ENCODE assay signal across 8 mouse cellular contexts in the genomic region with DNA sequence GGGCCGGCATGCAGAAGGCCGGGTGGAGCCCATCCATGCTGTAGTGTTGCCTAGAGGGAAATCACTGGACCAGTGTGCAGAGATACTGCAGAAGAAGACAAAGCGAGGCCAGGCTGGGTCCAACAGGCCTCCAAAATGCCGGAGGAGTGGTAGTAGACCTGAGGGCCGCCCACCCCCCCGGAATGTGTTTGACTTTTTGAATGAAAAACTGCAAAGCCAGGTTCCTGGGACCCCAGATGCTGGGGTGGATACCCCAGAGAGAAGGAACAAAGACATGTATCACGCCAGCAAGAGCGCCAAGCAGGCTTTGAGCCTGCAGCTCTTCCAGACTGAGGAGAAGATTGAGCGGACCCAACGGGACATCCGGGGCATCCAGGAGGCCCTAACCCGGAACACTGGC. TPM values are rescaled to one million over a fixed set of nuclear protein-coding genes. Genes with fewer than 3 reads are reported as not detected.
DNase-seq lines count a peak whose midpoint lies in the region; ATAC-seq and TF ChIP-seq lines count a peak whose summit lies in the region.

Lime1 (plus strand) TSS at position 301 of the 400 bp plus-strand sequence.

- no peaks in the 10 kb centered on the region for H3K9me3 ChIP-seq in lung, postnatal 0 days (ENCODE audit: low read length)
- no peaks in the 10 kb centered on the region for H3K9me3 ChIP-seq in midbrain, embryonic 15.5 days

- H3K9ac ChIP-seq in lung, postnatal 0 days (replicated peaks; ENCODE audit: low read depth): no peak within 1 kb of the TSS
- H3K9ac ChIP-seq in midbrain, embryonic 15.5 days: no peak within 1 kb of the TSS

- no peak for ATAC-seq in lung, postnatal 0 days
- no peak for ATAC-seq in inflammation-experienced regulatory T-cells, adult 6 months
- ATAC-seq in midbrain, embryonic 15.5 days (replicated peaks): no peak

- H3K36me3 ChIP-seq in lung, postnatal 0 days (ENCODE audit: insufficient read depth, low read length): peaks cover 28% of the 10 kb centered on the region
- H3K36me3 ChIP-seq in midbrain, embryonic 15.5 days (replicated peaks): peaks cover 43% of the 10 kb centered on the region

- no peak within 1 kb of the TSS for H3K4me3 ChIP-seq in lung, postnatal 0 days (ENCODE audit: low read depth, low read length)
- H3K4me3 ChIP-seq in midbrain, embryonic 15.5 days: no peak within 1 kb of the TSS

- no peak for DNase-seq in adrenal gland, adult 2 months
- no peak for DNase-seq in adrenal gland, postnatal 10 days
- no peak for DNase-seq in lung, postnatal 0 days (ENCODE audit: low spot score)
- no peak for DNase-seq in lung, postnatal 36 days
- DNase-seq in yolk sac, embryonic 10.5 days (ENCODE audit: low spot score): no peak
- no peak for DNase-seq in MN1 (ENCODE audit: low spot score)

- H3K27ac ChIP-seq in lung, postnatal 0 days (ENCODE audit: low read length): no peak within 1 kb of the TSS
- no peak within 1 kb of the TSS for H3K27ac ChIP-seq in midbrain, embryonic 15.5 days

- no peaks in the 10 kb centered on the region for H3K4me1 ChIP-seq in lung, postnatal 0 days (ENCODE audit: insufficient read depth, low read depth, low read length)
- H3K4me1 ChIP-seq in midbrain, embryonic 15.5 days: no peaks in the 10 kb centered on the region

- TF ChIP-seq EP300 in lung, postnatal 0 days (IDR thresholded peaks at IDR 0.05): no peak

- no peak within 1 kb of the TSS for H3K4me2 ChIP-seq in lung, postnatal 0 days (replicated peaks; ENCODE audit: low read depth, low read length)
- no peak within 1 kb of the TSS for H3K4me2 ChIP-seq in midbrain, embryonic 15.5 days

- H3K27me3 ChIP-seq in lung, postnatal 0 days (replicated peaks; ENCODE audit: insufficient read depth, low read length): no peaks in the 10 kb centered on the region
- no peaks in the 10 kb centered on the region for H3K27me3 ChIP-seq in midbrain, embryonic 15.5 days (replicated peaks)

- TF ChIP-seq CTCF in lung, postnatal 0 days (IDR thresholded peaks at IDR 0.05): no peak

- 93% methylated on average over 12 of the region's 12 CpGs for WGBS in lung, postnatal 0 days
- 93% methylated on average over 12 of the region's 12 CpGs for WGBS in midbrain, embryonic 15.5 days

RNA-seq across cellular contexts. Expression of gene Lime1, which starts in this region (rescaled TPM):
- total RNA-seq in adrenal gland, adult 2 months (2021): 10 to 100 TPM; 13.6 to 20.5 TPM
- polyA plus RNA-seq in adrenal gland, adult 2 months (2012; rRNA removed): 167 and 174 TPM in 2 replicates
- 10 to 100 TPM in 1 of 2 experiments, 1 to 10 TPM in 1; 8.8 to 19.2 TPM for total RNA-seq in adrenal gland, postnatal 10 days (2021)
- polyA plus RNA-seq in lung, postnatal 0 days (2015; fragmentation: Nextera tagmentation; extraction: Ambion mirVana): 12.2 and 13.5 TPM in 2 replicates
- polyA plus RNA-seq in inflammation-experienced regulatory T-cells, adult 6 months (2017; shearing (Covaris generic)): 100 to 1,000 TPM; 340 to 573 (median 348) TPM
- polyA plus RNA-seq in midbrain, embryonic 15.5 days (2015; fragmentation: Nextera tagmentation; extraction: Ambion mirVana): 66.3 and 71.4 TPM in 2 replicates
